Mouse (Mus musculus) ES-E14 (cell line): Measurements from ENCODE around the gene Olfr74.

Source experiments
- CHD2 ChIP-seq: IDR thresholded peaks from 2 replicates; pipeline ENCODE4 v1.6.1; 2014; ENCODE audit warnings: mild to moderate bottlenecking, low read depth, low read length, inconsistent platforms
- MAFK ChIP-seq: IDR thresholded peaks from 2 replicates; pipeline ENCODE4 v1.6.1; 2014; ENCODE audit warnings: mild to moderate bottlenecking, low read depth, low read length, inconsistent platforms; ENCODE audit not compliant: insufficient read depth

- TF ChIP-seq CHD2, result no peak
- TF ChIP-seq MAFK, result no peak
Observed at GRCm38 (mm10) chr2:87953000-87953399, 21.5 kb downstream of the Olfr74 start, which contains the start of gene Olfr1156.
